Mouse (Mus musculus) testis, adult 2 months (tissue): ENCODE measurements around the gene Tlcd2.

Experiments used
- CTCF ChIP-seq: fragments of 200-500 bp; IDR thresholded peaks from 2 replicates; pipeline ENCODE4 v1.5.1; 2012; ENCODE audit warnings: low read depth, mild to moderate bottlenecking, inconsistent platforms, low read length, moderate library complexity; ENCODE audit not compliant: control insufficient read depth, insufficient read depth, insufficient replicate concordance
- POLR2A ChIP-seq: fragments of 200-500 bp; IDR thresholded peaks from 2 replicates; pipeline ENCODE4 v1.6.1; 2012; ENCODE audit warnings: low read depth, mild to moderate bottlenecking, inconsistent platforms, low read length, moderate library complexity; ENCODE audit not compliant: control insufficient read depth

DNA sequence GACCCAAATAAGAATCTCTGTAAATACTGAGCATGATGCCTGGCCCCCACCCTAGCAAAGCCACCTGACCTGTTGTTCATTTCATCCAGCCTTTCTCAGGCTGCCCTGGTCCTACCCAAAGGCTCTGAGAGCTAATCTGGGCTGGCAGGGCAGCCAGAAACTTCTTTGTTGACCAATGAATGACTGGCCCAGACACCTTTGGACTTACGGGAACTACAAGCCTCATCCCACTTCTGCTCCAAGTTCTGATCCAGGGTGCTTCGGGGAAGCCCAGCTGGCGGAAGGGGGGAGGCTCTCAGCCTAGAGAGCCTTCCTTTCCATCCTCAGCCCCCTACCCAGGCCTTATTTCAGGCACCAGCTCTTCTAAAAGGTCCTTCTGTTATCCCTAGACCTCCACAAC is 22.7 kb upstream of the Tlcd2 start:
- no peak for TF ChIP-seq POLR2A
- no peak for TF ChIP-seq CTCF
